Mouse (Mus musculus) C2C12 (cell line): ENCODE measurements around the gene Prkg1.

Experiments
- CTCF ChIP-seq: IDR thresholded peaks from one replicate; pipeline ENCODE4 v1.5.1; 2011; ENCODE audit not compliant: control insufficient read depth, insufficient read depth, insufficient read length
- MAX ChIP-seq: IDR thresholded peaks from one replicate; pipeline ENCODE4 v1.6.1; 2011; ENCODE audit warnings: mild to moderate bottlenecking, control low read depth
- USF1 ChIP-seq: IDR thresholded peaks from one replicate; pipeline ENCODE4 v1.6.1; 2011; ENCODE audit warnings: low read depth, mild to moderate bottlenecking, control low read depth, moderate library complexity

DNA sequence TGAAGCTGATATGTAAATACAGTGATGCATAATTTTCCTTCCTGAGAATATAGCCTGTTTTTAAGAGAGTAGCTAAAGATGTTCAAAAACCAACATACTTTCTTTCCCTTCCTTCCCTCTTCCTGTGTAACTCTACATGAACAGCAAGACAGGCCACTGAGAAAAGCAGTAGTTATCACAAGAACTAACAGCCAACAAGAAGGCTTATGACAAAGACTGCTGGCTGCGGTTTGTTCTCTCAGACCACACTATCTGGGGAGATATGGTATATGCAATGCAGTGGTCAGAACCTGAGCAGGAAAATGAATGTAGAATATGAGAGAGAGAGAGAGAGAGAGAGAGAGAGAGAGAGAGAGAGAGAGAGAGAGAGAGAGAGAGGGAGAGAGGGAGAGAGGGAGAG lies 15.4 kb upstream of the Prkg1 start:
- no peak for TF ChIP-seq CTCF
- TF ChIP-seq MAX, result no peak
- no peak for TF ChIP-seq USF1
